Mouse (Mus musculus) thymus, postnatal 14 days (tissue): ENCODE results near the gene Cul9.

Source experiments
- DNase-seq: peaks from one replicate; pipeline ENCODE4 v3.0.0; 2021

Gene Cul9

GRCm38 (mm10) chr17:46552841-46553423, 6.7 kb upstream of the Cul9 start:
- peak; percentile 48 for DNase-seq

- DNase-seq: no peak
Measured at GRCm38 (mm10) chr17:46552151-46552550, 6.0 kb upstream of the Cul9 start.

DNA sequence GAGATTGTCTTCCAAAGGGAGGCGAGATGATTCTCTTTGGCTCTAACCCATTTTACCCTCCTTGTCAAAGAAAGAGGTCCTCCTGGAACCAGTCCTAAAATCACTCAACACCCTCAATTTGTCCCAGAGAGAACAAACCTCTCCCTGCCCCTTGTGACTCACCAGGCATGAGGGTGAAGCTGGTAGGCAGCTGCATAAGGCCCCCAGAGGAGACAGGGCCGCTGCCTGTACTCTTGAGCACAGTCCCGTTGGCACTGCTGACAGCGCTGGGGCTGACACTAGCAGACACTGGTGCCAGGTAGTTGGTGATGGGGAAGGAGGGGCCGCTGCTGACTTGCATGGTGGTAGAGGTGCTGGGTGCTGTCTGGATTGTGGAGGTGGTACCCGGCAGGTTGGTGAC, 5.2 kb upstream of the Cul9 start:
- DNase-seq: no peak

DNA sequence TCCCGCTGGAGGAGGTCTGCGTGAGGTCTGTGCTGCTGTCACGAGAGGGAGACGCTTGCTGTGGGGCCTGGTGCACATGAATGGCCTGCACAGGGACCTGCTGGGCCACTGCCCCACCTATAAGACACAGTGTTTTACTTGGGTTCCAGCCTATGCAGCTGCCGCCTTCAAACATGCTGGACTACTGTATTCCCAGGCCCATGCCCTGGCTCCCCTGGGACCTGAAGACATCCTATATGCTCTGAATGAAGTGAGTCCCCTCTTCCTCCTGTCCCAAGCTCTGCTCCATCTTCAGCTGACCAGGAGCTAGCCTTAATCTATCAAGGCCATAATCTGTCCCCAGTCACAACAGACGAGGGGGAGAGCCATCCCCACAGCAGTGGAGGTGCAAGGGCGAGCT, 4.7 kb upstream of the Cul9 start:
- no peak for DNase-seq

GRCm38 (mm10) chr17:46549642-46550041, 3.5 kb upstream of the Cul9 start:
- DNase-seq: no peak

GRCm38 (mm10) chr17:46549193-46549592, 3.0 kb upstream of the Cul9 start:
- peak; percentile 49 for DNase-seq

GRCm38 (mm10) chr17:46548741-46549140, 2.6 kb upstream of the Cul9 start:
- no peak for DNase-seq

- no peak for DNase-seq
Measured at GRCm38 (mm10) chr17:46547923-46548322, 1.7 kb upstream of the Cul9 start.

GRCm38 (mm10) chr17:46546995-46547394, 807 bp upstream of the Cul9 start:
- DNase-seq: no peak

DNA sequence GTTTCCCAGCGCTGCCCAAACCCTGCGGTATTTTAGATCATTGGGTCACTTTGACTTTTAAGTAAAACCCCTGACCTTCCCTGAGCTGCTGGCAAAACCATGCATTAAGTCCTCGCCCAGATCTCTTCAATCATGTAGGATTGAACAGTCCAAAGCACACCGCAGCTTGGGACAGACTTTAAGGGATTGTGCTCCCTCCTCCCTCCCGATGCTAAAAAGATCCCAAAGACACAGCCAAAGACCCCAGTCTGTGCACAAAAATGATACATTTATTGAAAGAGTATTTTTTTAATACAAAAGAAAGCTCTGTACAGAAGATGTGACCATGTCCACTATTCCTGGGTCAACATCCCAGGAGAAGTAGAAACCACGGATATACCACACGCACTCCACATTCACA, 403 bp upstream of the Cul9 start:
- no peak for DNase-seq

DNA sequence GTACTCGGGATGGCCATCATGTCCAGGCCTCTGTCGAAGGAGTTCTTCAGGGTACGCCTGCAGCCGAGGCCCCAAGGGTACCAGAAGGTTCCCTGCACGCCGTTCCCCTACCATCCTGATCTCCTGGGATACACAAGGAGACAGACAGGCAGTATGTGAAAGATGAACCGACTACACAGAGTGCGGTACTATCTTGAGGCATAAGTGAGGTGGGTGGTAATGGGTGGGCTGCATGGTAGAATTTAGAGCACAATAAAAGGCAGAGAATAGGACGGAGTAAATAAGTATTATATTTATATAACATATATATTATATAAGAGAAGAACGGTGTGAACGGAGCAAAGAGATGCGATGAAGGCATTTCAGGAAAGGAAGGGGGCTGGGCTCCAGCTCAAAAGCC, 2.5 kb downstream of the Cul9 start:
- DNase-seq: no peak

DNA sequence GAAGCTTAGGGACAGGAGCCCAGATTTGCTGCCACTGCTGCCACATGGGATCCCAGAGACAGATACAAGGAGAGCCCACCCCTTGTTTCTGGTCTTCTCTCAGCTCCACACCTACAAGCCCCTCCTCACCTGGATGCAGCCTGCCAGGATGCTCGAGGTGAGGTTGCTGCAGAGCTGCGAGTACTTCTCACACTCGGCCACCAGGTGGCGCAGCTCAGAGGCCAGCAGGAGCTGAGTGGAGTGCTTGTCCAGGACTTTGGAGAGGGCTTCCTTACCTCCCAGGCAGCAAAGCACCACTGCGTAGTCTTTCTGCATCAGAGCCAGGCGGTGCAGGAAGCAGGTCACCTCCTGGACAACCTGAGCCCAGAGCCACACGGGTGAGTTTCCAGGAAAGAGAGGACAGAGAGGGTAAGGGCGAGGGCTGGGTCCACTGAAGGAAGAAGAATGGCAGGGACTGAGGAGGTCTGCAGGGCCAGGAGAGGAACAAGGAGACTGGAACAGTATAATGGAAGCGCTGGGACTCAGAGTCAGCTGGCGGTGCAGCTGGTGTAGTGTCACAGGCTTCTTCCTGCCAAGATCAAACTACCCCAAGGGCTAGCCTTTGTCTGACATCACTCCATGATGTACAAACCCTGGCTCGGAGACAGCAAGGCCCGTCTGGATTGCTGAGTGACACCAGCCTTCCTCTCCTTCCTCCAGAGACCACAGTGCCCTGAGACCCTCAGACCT, 20.4 kb downstream of the Cul9 start:
- DNase-seq: peak; percentile 79

DNA sequence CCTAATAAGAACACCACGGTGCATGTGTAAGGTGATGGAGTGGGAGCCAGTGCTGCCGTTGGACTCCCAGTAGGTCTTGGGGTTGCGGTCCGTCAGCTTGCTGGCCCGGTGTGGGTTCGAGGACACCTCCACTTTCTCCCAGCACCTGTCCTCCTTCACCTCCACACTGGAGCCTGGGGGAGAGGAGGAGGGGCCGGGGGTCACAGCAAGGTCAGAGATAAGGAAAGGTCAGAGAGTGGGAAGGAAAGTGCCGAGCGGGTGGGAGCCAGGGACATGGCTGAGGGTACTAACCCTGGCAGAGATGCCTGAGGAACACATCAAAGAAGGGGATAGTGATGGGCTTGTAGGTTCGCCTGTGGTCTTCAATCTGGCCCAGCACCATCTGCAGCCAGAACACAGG, 21.1 kb downstream of the Cul9 start:
- no peak for DNase-seq

DNA sequence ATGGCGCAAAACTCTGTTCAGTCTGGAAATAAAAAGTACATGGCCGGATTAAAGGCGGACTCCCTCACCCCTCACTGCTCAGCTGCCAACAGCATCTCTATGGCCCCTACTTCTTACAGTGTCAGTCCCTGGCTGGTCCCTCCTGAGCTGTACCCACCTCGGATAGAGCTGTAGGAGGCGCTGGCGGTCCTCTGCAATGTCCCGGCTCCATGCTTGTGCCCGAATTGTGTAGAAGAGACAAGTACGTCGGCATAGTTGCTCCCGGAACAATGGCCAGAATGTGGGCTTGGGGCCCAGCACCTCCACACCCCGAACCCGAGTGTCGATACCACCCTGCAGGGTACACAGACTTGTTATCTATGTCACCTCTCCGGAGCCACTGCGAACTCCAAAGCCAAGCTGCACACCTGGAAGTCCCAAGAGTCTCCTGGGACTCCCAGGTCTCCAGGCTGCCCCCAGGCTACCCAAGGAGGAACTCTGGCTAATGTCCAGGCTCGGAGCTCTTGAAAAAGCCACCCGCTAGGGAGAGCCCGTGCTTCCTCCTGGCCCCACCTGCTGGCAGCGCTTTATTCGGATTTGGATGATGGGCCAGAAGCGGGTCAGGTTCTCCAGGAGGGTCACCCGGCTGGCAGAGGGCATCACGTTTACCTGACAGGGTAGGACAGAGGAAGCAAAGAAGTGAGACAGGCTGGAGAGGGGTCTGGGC, 24.1 kb downstream of the Cul9 start:
- DNase-seq: no peak

DNA sequence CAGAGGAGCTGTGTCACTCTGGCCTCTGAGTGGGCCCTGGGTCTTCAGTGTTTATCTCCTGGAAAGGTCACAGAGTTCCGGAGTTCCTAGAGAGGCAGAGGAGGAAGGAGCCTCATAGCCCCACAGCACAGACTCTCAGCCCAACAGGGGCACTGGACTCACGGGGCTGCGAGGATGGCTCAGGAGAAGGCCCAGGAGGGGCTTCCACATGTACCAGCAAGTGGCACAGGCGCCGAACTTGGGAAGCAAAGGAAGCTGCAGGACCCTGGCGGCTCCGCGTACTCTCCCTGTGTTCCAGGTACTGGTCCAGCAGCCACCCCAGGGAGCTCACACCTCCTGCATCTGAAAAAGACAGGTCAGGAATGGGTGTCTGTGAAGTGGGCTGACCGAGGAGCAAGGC, 25.0 kb downstream of the Cul9 start:
- DNase-seq: no peak

- peak; percentile 28 for DNase-seq
Measured at GRCm38 (mm10) chr17:46520385-46520979, 25.7 kb downstream of the Cul9 start.

- DNase-seq: no peak
Measured at GRCm38 (mm10) chr17:46519971-46520370, 26.2 kb downstream of the Cul9 start.

DNA sequence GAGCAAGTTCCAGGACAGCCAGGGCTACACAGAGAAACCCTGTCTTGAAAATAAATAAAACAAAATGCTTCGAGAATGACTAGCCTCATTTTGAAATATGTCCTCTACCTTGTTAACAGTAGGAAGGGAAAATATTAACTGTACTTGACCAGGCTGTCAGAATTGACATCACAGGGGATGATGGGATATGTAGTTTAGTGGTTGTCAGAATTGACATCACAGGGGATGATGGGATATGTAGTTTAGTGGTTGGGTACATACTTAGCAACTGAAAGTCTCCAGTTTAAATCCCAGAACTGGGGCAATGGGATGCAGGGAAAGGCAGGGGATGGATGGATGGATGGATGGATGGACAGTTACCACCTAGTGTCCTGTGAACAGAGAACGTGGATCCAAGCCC, 32.9 kb downstream of the Cul9 start:
- DNase-seq: no peak

- peak; percentile 35 for DNase-seq
Measured at GRCm38 (mm10) chr17:46511059-46511710, 35.0 kb downstream of the Cul9 start.

- no peak for DNase-seq
Measured at GRCm38 (mm10) chr17:46505617-46506016, 40.6 kb downstream of the Cul9 start.

DNA sequence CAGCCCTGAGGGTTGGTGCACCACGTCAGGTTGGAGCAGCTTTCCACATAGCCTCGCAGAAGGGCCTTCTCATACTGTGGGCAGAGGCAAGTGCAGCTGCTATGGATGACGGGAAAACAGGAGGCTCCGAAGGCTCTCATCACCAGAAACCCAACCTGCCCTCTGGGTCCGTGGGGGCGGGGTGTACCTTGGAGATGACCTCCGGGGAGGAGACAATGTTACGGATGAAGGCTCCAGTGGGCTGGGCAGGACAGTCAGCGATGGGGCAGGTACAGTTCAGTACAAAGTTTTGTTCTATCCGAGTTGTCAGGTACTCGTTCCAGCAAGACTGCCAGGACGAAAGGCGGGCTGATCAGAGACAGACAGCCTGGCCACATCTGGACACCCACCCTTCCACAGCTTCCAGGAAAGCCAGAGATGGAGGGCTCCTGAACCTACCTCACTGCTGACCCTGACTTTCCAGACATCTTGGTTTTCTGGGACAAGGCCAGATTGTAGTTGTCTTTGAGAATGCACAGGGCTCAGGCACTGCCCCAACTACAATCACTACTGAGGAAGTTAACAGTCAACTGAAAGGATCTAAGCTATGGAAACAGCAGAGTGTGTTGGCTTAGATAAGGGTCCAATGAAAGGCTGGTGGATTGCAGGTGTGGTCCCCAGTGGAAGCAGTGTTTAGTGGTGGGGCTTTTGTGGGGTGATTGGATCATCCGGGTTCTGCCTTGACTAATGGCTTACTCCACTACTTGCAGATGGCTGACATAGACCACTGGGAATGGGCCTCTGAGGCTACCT, 42.1 kb downstream of the Cul9 start:
- no peak for DNase-seq

DNA sequence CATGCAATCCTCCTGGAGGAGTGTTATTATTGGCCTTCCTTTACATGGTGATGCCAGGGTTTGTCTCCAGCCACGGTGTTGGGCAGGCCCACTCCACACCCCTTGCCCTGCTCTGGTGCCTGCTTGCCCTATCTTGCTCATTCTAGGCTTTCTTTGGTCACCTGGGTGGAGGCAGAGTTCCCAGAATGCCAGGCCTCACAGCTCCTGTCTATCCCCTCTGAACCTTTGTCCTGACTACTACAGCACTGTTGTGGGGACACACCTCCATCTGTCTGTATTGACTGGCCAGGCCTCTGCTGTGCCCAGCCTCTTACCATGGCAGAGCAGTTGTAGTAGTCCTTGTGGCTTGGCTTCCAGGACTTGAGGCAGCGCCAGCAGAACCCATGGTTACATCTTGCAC, 43.4 kb downstream of the Cul9 start:
- DNase-seq: no peak

DNA sequence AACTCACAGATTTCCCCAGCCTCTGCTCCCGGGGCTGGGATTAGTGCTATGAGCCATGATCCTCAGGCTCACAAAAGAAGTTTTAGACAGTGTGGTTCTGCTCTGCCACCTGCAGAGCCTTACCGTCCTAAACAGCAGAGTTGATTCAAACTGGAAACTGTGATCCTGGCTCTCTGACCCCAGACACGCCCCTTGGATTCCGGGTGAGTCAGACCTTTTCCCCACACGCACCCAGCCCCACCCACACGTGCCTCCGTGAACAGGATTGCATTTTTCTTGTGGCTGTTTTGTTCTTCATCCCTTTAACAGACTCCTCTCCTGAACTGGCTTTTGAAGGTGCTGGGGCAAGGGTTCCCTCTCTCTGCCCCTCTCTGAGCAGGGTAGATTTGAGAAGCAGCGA, 48.2 kb downstream of the Cul9 start:
- no peak for DNase-seq
